Mouse (Mus musculus): ENCODE measurements around the gene Nol10. TPM values are rescaled to one million over a fixed set of nuclear protein-coding genes. Genes with fewer than 3 reads are reported as not detected.

Gene Nol10
- polyA plus RNA-seq, 1 experiment = 16.3 TPM

DNA sequence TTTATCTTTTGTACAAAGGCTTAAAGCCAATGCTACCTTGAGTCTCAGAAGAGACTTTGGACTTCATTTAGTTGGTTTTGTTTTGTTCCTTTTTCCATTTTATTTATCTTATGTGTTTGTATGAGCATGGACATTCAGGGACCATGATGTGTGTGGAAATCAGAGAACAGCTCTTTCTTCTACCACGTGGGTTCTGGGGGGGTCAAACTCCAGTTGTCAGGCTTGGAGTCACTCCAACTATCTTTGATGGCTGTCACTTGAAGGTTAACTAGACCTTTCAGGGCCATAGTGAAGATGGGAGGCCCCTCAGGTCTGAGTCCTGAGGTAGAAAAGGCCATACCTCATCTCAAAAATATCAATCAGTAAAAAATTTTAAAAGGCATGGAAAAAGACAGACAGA, 14.8 kb upstream of the Nol10 start:
- no peak for TF ChIP-seq CTCF (IDR thresholded peaks at IDR 0.05; ENCODE audit: borderline replicate concordance, extremely low read depth, insufficient read depth, insufficient read length)
- TF ChIP-seq POLR2A (IDR thresholded peaks at IDR 0.05; ENCODE audit: borderline replicate concordance, extremely low read depth, insufficient read depth, insufficient read length, poor library complexity, severe bottlenecking) = no peak
- DNase-seq (ENCODE audit: low read depth) = no peak

GRCm38 (mm10) chr12:17338338-17338737, 9.9 kb upstream of the Nol10 start:
- TF ChIP-seq CTCF (IDR thresholded peaks at IDR 0.05; ENCODE audit: borderline replicate concordance, extremely low read depth, insufficient read depth, insufficient read length) = no peak
- TF ChIP-seq POLR2A (IDR thresholded peaks at IDR 0.05; ENCODE audit: borderline replicate concordance, extremely low read depth, insufficient read depth, insufficient read length, poor library complexity, severe bottlenecking) = no peak

DNA sequence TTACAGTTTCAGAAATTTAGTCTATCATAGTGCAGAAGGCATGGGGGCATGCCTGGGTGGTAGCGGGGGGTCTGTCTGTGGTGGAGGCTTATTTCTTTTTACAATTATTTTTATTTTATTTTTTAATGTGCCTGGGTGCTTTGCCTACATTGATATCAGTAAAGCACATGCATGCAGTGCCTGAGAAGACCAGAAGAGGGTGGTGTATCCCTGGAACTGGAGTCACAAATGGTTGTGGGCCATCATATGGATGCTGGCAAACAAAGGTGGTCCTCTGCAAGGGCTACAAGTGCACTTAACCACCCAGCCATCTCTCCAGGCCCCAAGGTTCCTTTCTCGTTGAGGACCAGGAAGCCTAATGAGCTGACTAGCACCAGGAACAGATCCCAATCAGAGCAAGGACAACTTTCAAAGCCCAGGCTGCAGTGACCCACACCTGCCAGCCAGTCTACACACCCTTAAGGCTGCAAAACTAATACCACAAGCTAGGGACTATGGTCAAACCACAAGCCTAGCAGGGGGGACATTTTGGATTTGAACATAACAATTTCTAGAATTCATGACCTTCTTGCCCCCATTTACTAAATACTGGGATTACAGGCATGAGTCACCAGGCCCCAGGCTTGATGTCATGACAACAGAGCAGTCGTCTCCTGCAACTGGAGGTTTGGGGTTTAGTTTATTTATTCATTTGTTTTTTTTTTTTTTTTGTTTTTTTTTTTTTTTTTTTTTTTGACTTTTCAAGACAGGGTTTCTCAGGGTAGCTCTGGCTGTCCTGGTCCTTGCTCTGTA, 8.9 kb upstream of the Nol10 start:
- no peak for DNase-seq (ENCODE audit: low read depth)
- TF ChIP-seq CTCF (IDR thresholded peaks at IDR 0.05; ENCODE audit: borderline replicate concordance, extremely low read depth, insufficient read depth, insufficient read length) (peak; percentile 31; the same call in 1 of the 2 replicates), POLR2A (IDR thresholded peaks at IDR 0.05; ENCODE audit: borderline replicate concordance, extremely low read depth, insufficient read depth, insufficient read length, poor library complexity, severe bottlenecking) (no peak)

More at GRCm38 (mm10) chr12:17338338-17338737, 9.9 kb upstream of the Nol10 start:
- no peak for DNase-seq (ENCODE audit: low read depth)

GRCm38 (mm10) chr12:17347327-17348047, 771 bp upstream of the Nol10 start:
- no peak for TF ChIP-seq CTCF (IDR thresholded peaks at IDR 0.05; ENCODE audit: borderline replicate concordance, extremely low read depth, insufficient read depth, insufficient read length)
- TF ChIP-seq POLR2A (IDR thresholded peaks at IDR 0.05; ENCODE audit: borderline replicate concordance, extremely low read depth, insufficient read depth, insufficient read length, poor library complexity, severe bottlenecking) = no peak
- no peak for DNase-seq (ENCODE audit: low read depth)

- no peak for TF ChIP-seq CTCF (IDR thresholded peaks at IDR 0.05; ENCODE audit: borderline replicate concordance, extremely low read depth, insufficient read depth, insufficient read length)
- no peak for TF ChIP-seq POLR2A (IDR thresholded peaks at IDR 0.05; ENCODE audit: borderline replicate concordance, extremely low read depth, insufficient read depth, insufficient read length, poor library complexity, severe bottlenecking)
- DNase-seq (ENCODE audit: low read depth) = no peak
Measured at GRCm38 (mm10) chr12:17350106-17350505, 1.8 kb downstream of the Nol10 start.

GRCm38 (mm10) chr12:17356853-17357252, 8.6 kb downstream of the Nol10 start:
- TF ChIP-seq CTCF (IDR thresholded peaks at IDR 0.05; ENCODE audit: borderline replicate concordance, extremely low read depth, insufficient read depth, insufficient read length) (peak; percentile 44; the same call in 1 of the 2 replicates), POLR2A (IDR thresholded peaks at IDR 0.05; ENCODE audit: borderline replicate concordance, extremely low read depth, insufficient read depth, insufficient read length, poor library complexity, severe bottlenecking) (no peak)
- DNase-seq (ENCODE audit: low read depth) = peak; percentile 17

DNA sequence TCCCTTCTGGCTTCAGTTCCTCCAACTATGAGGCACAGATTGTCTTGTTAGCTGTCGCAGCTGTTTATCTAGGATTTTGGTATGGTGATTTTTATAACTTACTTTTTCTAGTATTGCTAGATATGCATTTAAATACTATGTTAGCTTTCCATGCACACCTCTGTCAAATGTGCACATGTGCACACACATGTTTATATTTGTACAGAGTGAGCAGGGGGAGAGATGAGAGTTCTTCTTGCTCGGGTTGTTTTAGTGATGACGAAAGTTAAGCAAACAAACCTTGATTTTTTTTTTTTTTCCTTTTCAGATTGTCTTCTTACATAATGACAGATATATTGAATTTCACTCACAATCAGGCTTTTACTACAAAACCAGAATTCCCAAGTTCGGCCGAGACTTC, 9.5 kb downstream of the Nol10 start:
- no peak for TF ChIP-seq CTCF (IDR thresholded peaks at IDR 0.05; ENCODE audit: borderline replicate concordance, extremely low read depth, insufficient read depth, insufficient read length)

GRCm38 (mm10) chr12:17358981-17359380, 10.7 kb downstream of the Nol10 start:
- DNase-seq (ENCODE audit: low read depth) = peak; percentile 21

More for the DNA sequence above, 9.5 kb downstream of the Nol10 start:
- no peak for DNase-seq (ENCODE audit: low read depth)

GRCm38 (mm10) chr12:17360104-17360503, 11.8 kb downstream of the Nol10 start:
- TF ChIP-seq POLR2A (IDR thresholded peaks at IDR 0.05; ENCODE audit: borderline replicate concordance, extremely low read depth, insufficient read depth, insufficient read length, poor library complexity, severe bottlenecking) (no peak), CTCF (IDR thresholded peaks at IDR 0.05; ENCODE audit: borderline replicate concordance, extremely low read depth, insufficient read depth, insufficient read length) (no peak)
- no peak for DNase-seq (ENCODE audit: low read depth)

More at GRCm38 (mm10) chr12:17358981-17359380, 10.7 kb downstream of the Nol10 start:
- TF ChIP-seq CTCF (IDR thresholded peaks at IDR 0.05; ENCODE audit: borderline replicate concordance, extremely low read depth, insufficient read depth, insufficient read length) (peak; percentile 27; the same call in 1 of the 2 replicates), POLR2A (IDR thresholded peaks at IDR 0.05; ENCODE audit: borderline replicate concordance, extremely low read depth, insufficient read depth, insufficient read length, poor library complexity, severe bottlenecking) (no peak)

GRCm38 (mm10) chr12:17360650-17361049, 12.4 kb downstream of the Nol10 start:
- DNase-seq (ENCODE audit: low read depth) = peak; percentile 26
- TF ChIP-seq POLR2A (IDR thresholded peaks at IDR 0.05; ENCODE audit: borderline replicate concordance, extremely low read depth, insufficient read depth, insufficient read length, poor library complexity, severe bottlenecking) (no peak), CTCF (IDR thresholded peaks at IDR 0.05; ENCODE audit: borderline replicate concordance, extremely low read depth, insufficient read depth, insufficient read length) (no peak)

- TF ChIP-seq CTCF (IDR thresholded peaks at IDR 0.05; ENCODE audit: borderline replicate concordance, extremely low read depth, insufficient read depth, insufficient read length) = no peak
Measured at GRCm38 (mm10) chr12:17362316-17362715, 14.1 kb downstream of the Nol10 start.

More at GRCm38 (mm10) chr12:17362316-17362715, 14.1 kb downstream of the Nol10 start:
- no peak for DNase-seq (ENCODE audit: low read depth)
